Mouse (Mus musculus): ENCODE results near the gene Sgf29. TPM values are rescaled to one million over a fixed set of nuclear protein-coding genes. Genes with fewer than 3 reads are reported as not detected.

Sgf29 gene
- total RNA-seq, 1 experiment from 2014 or later = 37.5 TPM

- DNase-seq = no peak
Measured at GRCm38 (mm10) chr7:126642545-126643243, 6.4 kb upstream of the Sgf29 start.

- DNase-seq = peak; percentile 15
Measured at GRCm38 (mm10) chr7:126643244-126643617, 5.9 kb upstream of the Sgf29 start.

- DNase-seq = no peak
Measured at GRCm38 (mm10) chr7:126644345-126644744, 4.8 kb upstream of the Sgf29 start.

- no peak for DNase-seq
Measured at GRCm38 (mm10) chr7:126644914-126645313, 4.2 kb upstream of the Sgf29 start.

- no peak for DNase-seq
Measured at GRCm38 (mm10) chr7:126645708-126646107, 3.4 kb upstream of the Sgf29 start.

GRCm38 (mm10) chr7:126648486-126648885, 623 bp upstream of the Sgf29 start:
- no peak for DNase-seq

- DNase-seq = no peak
Measured at GRCm38 (mm10) chr7:126650852-126651251, 1.7 kb downstream of the Sgf29 start.

- DNase-seq = no peak
Measured at GRCm38 (mm10) chr7:126653991-126654390, 4.9 kb downstream of the Sgf29 start.

GRCm38 (mm10) chr7:126655695-126656094, 6.6 kb downstream of the Sgf29 start:
- no peak for DNase-seq

- no peak for DNase-seq
Measured at GRCm38 (mm10) chr7:126657522-126657921, 8.4 kb downstream of the Sgf29 start.

GRCm38 (mm10) chr7:126659771-126660170, 10.7 kb downstream of the Sgf29 start:
- DNase-seq = peak; percentile 17

- DNase-seq = no peak
Measured at GRCm38 (mm10) chr7:126663646-126664045, 14.5 kb downstream of the Sgf29 start.

- peak; percentile 20 for DNase-seq
Measured at GRCm38 (mm10) chr7:126665269-126665668, 16.2 kb downstream of the Sgf29 start.

GRCm38 (mm10) chr7:126667495-126668090, 18.5 kb downstream of the Sgf29 start:
- DNase-seq = no peak

GRCm38 (mm10) chr7:126668452-126668851, 19.3 kb downstream of the Sgf29 start:
- DNase-seq = no peak

- DNase-seq = no peak
Measured at GRCm38 (mm10) chr7:126670152-126670551, 21.0 kb downstream of the Sgf29 start.

GRCm38 (mm10) chr7:126672111-126672510, 23.0 kb downstream of the Sgf29 start:
- DNase-seq = no peak

- DNase-seq = no peak
Measured at GRCm38 (mm10) chr7:126675104-126675503, 26.0 kb downstream of the Sgf29 start.

GRCm38 (mm10) chr7:126676207-126676606, 27.1 kb downstream of the Sgf29 start, which contains the start of gene Sult1a1:
Sult1a1 (minus strand) TSS chr7:126676432.
- no peak for DNase-seq

- no peak for DNase-seq
Measured at GRCm38 (mm10) chr7:126676631-126677220, 27.6 kb downstream of the Sgf29 start.

GRCm38 (mm10) chr7:126678545-126679341, 29.6 kb downstream of the Sgf29 start:
- no peak for DNase-seq

- no peak for DNase-seq
Measured at GRCm38 (mm10) chr7:126679683-126680082, 30.6 kb downstream of the Sgf29 start.

GRCm38 (mm10) chr7:126681221-126681620, 32.1 kb downstream of the Sgf29 start:
- no peak for DNase-seq
